ENCODE assay signal across 12 mouse cellular contexts in the genomic region with DNA sequence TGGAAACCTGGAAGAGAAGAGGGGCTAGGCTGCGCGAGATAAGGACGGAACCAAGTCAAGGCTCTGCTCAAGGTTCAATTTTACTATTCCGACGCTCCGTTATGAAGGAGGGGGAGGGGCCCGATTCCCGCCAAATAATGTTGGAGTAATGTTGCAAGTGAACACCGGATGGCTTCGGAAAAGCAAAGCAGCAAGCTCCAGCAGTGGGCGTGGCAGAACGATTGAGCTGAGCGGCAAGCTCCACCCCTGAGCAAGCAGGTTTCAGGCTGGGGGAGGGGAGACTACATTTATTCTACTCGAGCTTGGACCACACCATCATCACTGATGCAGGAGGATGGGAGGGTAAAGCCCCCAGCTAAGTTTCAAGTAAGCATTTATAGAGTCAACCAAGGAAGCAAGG.
DNase-seq lines count a peak whose midpoint lies in the region; ATAC-seq and TF ChIP-seq lines count a peak whose summit lies in the region.
"Had no signal": no experiment of that assay in that cellular context is flagged by ENCODE, and none has a peak within 500 bp of the region (broad histone marks: within the 10 kb centered on the region; RNA-seq: fewer than 3 reads in every experiment).

No protein-coding gene starts in this region.

- no peaks in the 10 kb centered on the region for H3K36me3 ChIP-seq in liver, postnatal 0 days (replicated peaks; ENCODE audit: insufficient read depth, low read length)
- no peaks in the 10 kb centered on the region for H3K36me3 ChIP-seq in limb, embryonic 10.5 days
- H3K36me3 ChIP-seq: liver, embryonic 15.5 days had no signal

- 37% methylated on average over 14 of the region's 14 CpGs for WGBS in liver, postnatal 0 days (ENCODE audit: insufficient replicate concordance)
- WGBS in limb, embryonic 10.5 days, result 33% methylated on average over 14 of the region's 14 CpGs

- no peaks in the 10 kb centered on the region for H3K27me3 ChIP-seq in liver, postnatal 0 days (ENCODE audit: insufficient read depth, low read length)
- no peaks in the 10 kb centered on the region; the same call in 1 of the 2 replicates for H3K27me3 ChIP-seq in limb, embryonic 10.5 days (ENCODE audit: low read depth, poor library complexity, severe bottlenecking)
- H3K27me3 ChIP-seq: liver, embryonic 15.5 days had no signal

- no peak for ATAC-seq in liver, postnatal 0 days

- no peaks in the 10 kb centered on the region for H3K4me1 ChIP-seq in liver, postnatal 0 days (ENCODE audit: insufficient read depth)
- 0 out of 2 replicates have a peak, but pooled peaks cover 3% of the 10 kb centered on the region for H3K4me1 ChIP-seq in limb, embryonic 10.5 days
- H3K4me1 ChIP-seq: liver, embryonic 15.5 days had no signal

- DNase-seq in adrenal gland, postnatal 14 days, result peak; percentile 9
- no peak for DNase-seq in adrenal gland, adult 8-10 months
- DNase-seq in liver, result peak; percentile 14
- DNase-seq in liver, postnatal 0 days, result no peak
- DNase-seq in embryo, embryonic 11 days, result peak; percentile 34
- peak; percentile 35 for DNase-seq in limb, embryonic 10.5 days (ENCODE audit: low spot score)
- DNase-seq in gastrocnemius, postnatal 4 days (ENCODE audit: low spot score in 2 of 2), result no peak
- no peak for DNase-seq in layer of hippocampus, postnatal 36 days
- DNase-seq: adrenal gland, postnatal 36 days; cerebellum, adult 18-20 months; heart, adult 18-20 months had no signal

- TF ChIP-seq CTCF in liver, postnatal 0 days (IDR thresholded peaks at IDR 0.05; ENCODE audit: low read depth), result no peak

- no peak overlapping the region for H3K27ac ChIP-seq in liver, postnatal 0 days (ENCODE audit: low read depth)
- no peak overlapping the region for H3K27ac ChIP-seq in limb, embryonic 10.5 days
- H3K27ac ChIP-seq: liver, embryonic 15.5 days had no signal

- H3K4me3 ChIP-seq in liver, postnatal 0 days (ENCODE audit: low read depth, low read length), result no peak overlapping the region
- no peak overlapping the region for H3K4me3 ChIP-seq in limb, embryonic 10.5 days
- H3K4me3 ChIP-seq: liver, embryonic 15.5 days had no signal

- no peaks in the 10 kb centered on the region for H3K9me3 ChIP-seq in liver, postnatal 0 days (ENCODE audit: low read length)
- no peaks in the 10 kb centered on the region for H3K9me3 ChIP-seq in limb, embryonic 10.5 days (replicated peaks)
- H3K9me3 ChIP-seq: liver, embryonic 15.5 days had no signal

- H3K9ac ChIP-seq in liver, postnatal 0 days (replicated peaks), result no peak overlapping the region
- H3K9ac ChIP-seq: liver, embryonic 15.5 days had no signal

- H3K4me2 ChIP-seq in liver, postnatal 0 days (ENCODE audit: low read depth, low read length), result no peak overlapping the region
- H3K4me2 ChIP-seq: liver, embryonic 15.5 days had no signal

- TF ChIP-seq EP300 in liver, postnatal 0 days (IDR thresholded peaks at IDR 0.05; ENCODE audit: low read depth), result no peak

Comparison
In these comparisons a context has a peak if more than half of its experiments do, and no peak if none do; other contexts are left out.
1. DNase-seq: peak in adrenal gland, postnatal 14 days (single experiment), liver (single experiment), embryo, embryonic 11 days (single experiment) and limb, embryonic 10.5 days (single experiment); none in adrenal gland, adult 8-10 months (single experiment), liver, postnatal 0 days (single experiment), gastrocnemius, postnatal 4 days (0 of 2) and layer of hippocampus, postnatal 36 days (0 of 2).